8 mouse cellular contexts compared by ENCODE assay signal in genomic region chr4:126532827-126533728, GRCm38 (mm10). TPM values are rescaled to one million over a fixed set of nuclear protein-coding genes. Genes with fewer than 3 reads are reported as not detected.
DNase-seq lines count a peak whose midpoint lies in the region; ATAC-seq and TF ChIP-seq lines count a peak whose summit lies in the region.

Gene Ago4 (minus strand): TSS chr4:126533472.

- H3K9ac ChIP-seq in intestine, postnatal 0 days (ENCODE audit: low read depth, low read length) = peak within 1 kb of the TSS; percentile 82
- peak within 1 kb of the TSS; percentile 87 for H3K9ac ChIP-seq in limb, embryonic 13.5 days
- H3K9ac ChIP-seq in midbrain, embryonic 11.5 days (ENCODE audit: low read length) = peak within 1 kb of the TSS; percentile 90

- H3K9me3 ChIP-seq in embryonic facial prominence, embryonic 10.5 days = no peaks in the 10 kb centered on the region
- no peaks in the 10 kb centered on the region for H3K9me3 ChIP-seq in intestine, postnatal 0 days (ENCODE audit: control insufficient read depth)
- H3K9me3 ChIP-seq in limb, embryonic 13.5 days = no peaks in the 10 kb centered on the region
- no peaks in the 10 kb centered on the region for H3K9me3 ChIP-seq in midbrain, embryonic 11.5 days (ENCODE audit: control insufficient read depth, low read length)

- H3K27ac ChIP-seq in embryonic facial prominence, embryonic 10.5 days (replicated peaks) = peak within 1 kb of the TSS; percentile 68
- H3K27ac ChIP-seq in intestine, postnatal 0 days (ENCODE audit: low read depth, low read length) = no peak within 1 kb of the TSS; the same call in 1 of the 2 replicates
- H3K27ac ChIP-seq in limb, embryonic 13.5 days = no peak within 1 kb of the TSS
- peak within 1 kb of the TSS; percentile 55 for H3K27ac ChIP-seq in midbrain, embryonic 11.5 days (ENCODE audit: low read depth, low read length)
- no peak within 1 kb of the TSS for H3K27ac ChIP-seq in small intestine, adult 2 months (ENCODE audit: insufficient read depth, low read depth, low read length)

- no peak for TF ChIP-seq POLR2A in small intestine, adult 2 months (IDR thresholded peaks at IDR 0.05; ENCODE audit: low read depth, low read length)

- peak; percentile 14 for DNase-seq in thymus, postnatal 14 days
- DNase-seq in thymus, postnatal 10 days (ENCODE audit: low spot score in 2 of 2) = no peak
- peak; percentile 83 for DNase-seq in embryonic facial prominence, embryonic 10.5 days (ENCODE audit: low spot score)
- DNase-seq in heart, adult 11 months = peak; percentile 98
- DNase-seq in midbrain, embryonic 11.5 days (ENCODE audit: low spot score, missing footprints) = peak; percentile 96

- peak; percentile 75 for ATAC-seq in intestine, postnatal 0 days
- peak; percentile 87 for ATAC-seq in limb, embryonic 13.5 days (ENCODE audit: low FRiP score, low read depth)
- peak; percentile 93 for ATAC-seq in midbrain, embryonic 11.5 days (ENCODE audit: low FRiP score)

- H3K4me3 ChIP-seq in embryonic facial prominence, embryonic 10.5 days = peak within 1 kb of the TSS; percentile 78
- H3K4me3 ChIP-seq in intestine, postnatal 0 days (ENCODE audit: low read depth, low read length) = peak within 1 kb of the TSS; percentile 94
- peak within 1 kb of the TSS; percentile 91 for H3K4me3 ChIP-seq in limb, embryonic 13.5 days
- H3K4me3 ChIP-seq in midbrain, embryonic 11.5 days (ENCODE audit: low read depth, low read length) = peak within 1 kb of the TSS; percentile 92
- peak within 1 kb of the TSS; percentile 98 for H3K4me3 ChIP-seq in small intestine, adult 2 months (ENCODE audit: low read depth, low read length)

- peaks cover 38% of the 10 kb centered on the region for H3K27me3 ChIP-seq in embryonic facial prominence, embryonic 10.5 days (replicated peaks; ENCODE audit: low read depth, poor library complexity, severe bottlenecking)
- H3K27me3 ChIP-seq in intestine, postnatal 0 days (replicated peaks; ENCODE audit: control insufficient read depth, insufficient read depth, low read length) = no peaks in the 10 kb centered on the region
- peaks cover 4% of the 10 kb centered on the region; the same call in 1 of the 2 replicates for H3K27me3 ChIP-seq in limb, embryonic 13.5 days
- H3K27me3 ChIP-seq in midbrain, embryonic 11.5 days (ENCODE audit: control insufficient read depth, insufficient read depth, low read length) = no peaks in the 10 kb centered on the region
- H3K27me3 ChIP-seq in small intestine, adult 2 months (ENCODE audit: control insufficient read depth, insufficient read depth, low read length) = 0 out of 2 replicates have a peak, but pooled peaks cover 8% of the 10 kb centered on the region

- WGBS in embryonic facial prominence, embryonic 10.5 days = under 1% methylated on average over 120 of the region's 120 CpGs
- under 1% methylated on average over 77 of the region's 120 CpGs for whole genome bisulfite sequencing in intestine, postnatal 0 days
- under 1% methylated on average over 104 of the region's 120 CpGs for WGBS in limb, embryonic 13.5 days
- under 1% methylated on average over 85 of the region's 120 CpGs for WGBS in midbrain, embryonic 11.5 days
- under 1% methylated on average over 116 of the region's 120 CpGs for WGBS in small intestine, adult 2 months

- H3K36me3 ChIP-seq in embryonic facial prominence, embryonic 10.5 days (replicated peaks) = no peaks in the 10 kb centered on the region
- H3K36me3 ChIP-seq in intestine, postnatal 0 days (ENCODE audit: control insufficient read depth, insufficient read depth) = no peaks in the 10 kb centered on the region
- H3K36me3 ChIP-seq in limb, embryonic 13.5 days = no peaks in the 10 kb centered on the region
- H3K36me3 ChIP-seq in midbrain, embryonic 11.5 days (ENCODE audit: control insufficient read depth, insufficient read depth, low read length) = no peaks in the 10 kb centered on the region
- no peaks in the 10 kb centered on the region for H3K36me3 ChIP-seq in small intestine, adult 2 months (ENCODE audit: control insufficient read depth, insufficient read depth, low read length)

- H3K4me1 ChIP-seq in embryonic facial prominence, embryonic 10.5 days = peaks cover 12% of the 10 kb centered on the region
- H3K4me1 ChIP-seq in intestine, postnatal 0 days (replicated peaks; ENCODE audit: control insufficient read depth, insufficient read depth, low read length) = no peaks in the 10 kb centered on the region
- peaks cover 8% of the 10 kb centered on the region for H3K4me1 ChIP-seq in limb, embryonic 13.5 days
- peaks cover 7% of the 10 kb centered on the region; the same call in 1 of the 2 replicates for H3K4me1 ChIP-seq in midbrain, embryonic 11.5 days (ENCODE audit: control insufficient read depth, insufficient read depth, low read length)
- H3K4me1 ChIP-seq in small intestine, adult 2 months (ENCODE audit: control insufficient read depth, insufficient read depth, insufficient read length, low read length) = no peaks in the 10 kb centered on the region

- no peak for TF ChIP-seq CTCF in intestine, postnatal 0 days (IDR thresholded peaks at IDR 0.05; ENCODE audit: low read depth)
- TF ChIP-seq CTCF in small intestine, adult 2 months (IDR thresholded peaks at IDR 0.05; ENCODE audit: extremely low read depth, insufficient read length, insufficient replicate concordance, low read depth, low read length) = no peak

- H3K4me2 ChIP-seq in intestine, postnatal 0 days (replicated peaks; ENCODE audit: low read depth) = peak within 1 kb of the TSS; percentile 99
- peak within 1 kb of the TSS; percentile 90 for H3K4me2 ChIP-seq in limb, embryonic 13.5 days (replicated peaks)
- peak within 1 kb of the TSS; percentile 92 for H3K4me2 ChIP-seq in midbrain, embryonic 11.5 days

RNA-seq across cellular contexts. Expression of gene Ago4, which starts in this region (rescaled TPM):
- polyA plus RNA-seq in embryonic facial prominence, embryonic 10.5 days (2016; fragmentation: Nextera tagmentation; extraction: Ambion mirVana) = 1.3 and 1.6 TPM in 2 replicates
- polyA plus RNA-seq in intestine, postnatal 0 days (2015; fragmentation: Nextera tagmentation; extraction: Ambion mirVana) = 0.90 and 1.1 TPM in 2 replicates
- polyA plus RNA-seq in limb, embryonic 13.5 days (2015; fragmentation: Nextera tagmentation; extraction: Ambion mirVana) = 2.9 and 3.1 TPM in 2 replicates
- polyA plus RNA-seq in midbrain, embryonic 11.5 days (2014; fragmentation: Nextera tagmentation; extraction: Ambion mirVana) = 3.0 and 3.6 TPM in 2 replicates
- polyA plus RNA-seq in small intestine, adult 2 months (2012; rRNA removed) = 0.22 and 0.63 TPM in 2 replicates

Comparison
In these comparisons a context has a peak if more than half of its experiments do, and no peak if none do; other contexts are left out.
1. DNase-seq: peak in thymus, postnatal 14 days (single experiment), embryonic facial prominence, embryonic 10.5 days (single experiment), heart, adult 11 months (single experiment) and midbrain, embryonic 11.5 days (single experiment); none in thymus, postnatal 10 days (0 of 2).
2. H3K27ac ChIP-seq: peak in embryonic facial prominence, embryonic 10.5 days (single experiment) and midbrain, embryonic 11.5 days (single experiment); none in intestine, postnatal 0 days (single experiment), limb, embryonic 13.5 days (single experiment) and small intestine, adult 2 months (single experiment).
3. Peak in every context shown above with its lines, with median percentiles within 50 percentile points of each other: H3K4me3 ChIP-seq, ATAC-seq, H3K4me2 ChIP-seq and H3K9ac ChIP-seq.